Mouse (Mus musculus): ENCODE measurements around the gene Plekha6. TPM values are rescaled to one million over a fixed set of nuclear protein-coding genes. Genes with fewer than 3 reads are reported as not detected.

The Plekha6 gene
- total RNA-seq, 1 experiment: 3.5 TPM

DNA sequence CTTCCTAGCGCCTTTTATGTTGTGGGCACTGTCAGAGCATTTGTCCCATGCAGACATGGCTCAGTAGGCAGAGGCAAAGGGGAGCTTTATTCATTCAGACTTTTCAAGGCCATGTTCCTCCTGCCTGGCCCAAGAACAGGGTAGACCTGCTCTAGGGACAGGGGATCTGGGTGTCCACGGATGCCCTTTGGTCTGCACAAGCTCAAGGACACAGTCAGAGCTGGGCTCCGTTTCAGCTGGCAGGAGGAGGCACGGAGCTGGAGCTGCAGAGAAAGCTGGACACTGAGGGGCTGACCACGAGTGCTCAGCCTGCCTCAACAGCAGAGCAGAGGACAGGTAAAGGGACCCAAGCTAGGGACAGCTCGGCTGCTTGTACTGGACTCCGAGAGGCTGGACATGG lies 46.8 kb downstream of the Plekha6 start:
- in situ Hi-C loops (cut with MboI; ENCODE audit: low sequenced_read_pairs in 2 of 2, unreplicated experiment in 2 of 2): no loop called here
- Histone ChIP-seq H3K9me3 (ENCODE audit: control insufficient read depth, insufficient read depth, low read depth, low read length) (no peaks in the 10 kb centered on the region), H3K4me1 (ENCODE audit: control insufficient read depth in 2 of 2, insufficient read depth in 2 of 2, low read length in 2 of 2, poor library complexity in 1 of 2) (peaks cover 6 to 16% of the 10 kb centered on the region in 2 experiments; a peak in 2 of 4 replicates), H3K27ac (ENCODE audit: insufficient read depth, low read depth, low read length, poor library complexity, severe bottlenecking) (no peak overlapping the region), H3K9ac (ENCODE audit: insufficient read depth, low read depth, low read length, poor library complexity, severe bottlenecking) (no peak overlapping the region), H3K36me3 (ENCODE audit: control insufficient read depth, insufficient read depth, low read length, poor library complexity, severe bottlenecking) (no peaks in the 10 kb centered on the region), H3K4me3 (ENCODE audit: insufficient read depth in 1 of 2, low read depth in 1 of 2, low read length in 2 of 2, poor library complexity in 1 of 2, severe bottlenecking in 1 of 2) (no peak overlapping the region)
- no peak for TF ChIP-seq ZC3H11A (IDR thresholded peaks at IDR 0.05; ENCODE audit: borderline replicate concordance, low read depth, low read length)
- no peak for DNase-seq (ENCODE audit: low read depth, low spot score)

DNA sequence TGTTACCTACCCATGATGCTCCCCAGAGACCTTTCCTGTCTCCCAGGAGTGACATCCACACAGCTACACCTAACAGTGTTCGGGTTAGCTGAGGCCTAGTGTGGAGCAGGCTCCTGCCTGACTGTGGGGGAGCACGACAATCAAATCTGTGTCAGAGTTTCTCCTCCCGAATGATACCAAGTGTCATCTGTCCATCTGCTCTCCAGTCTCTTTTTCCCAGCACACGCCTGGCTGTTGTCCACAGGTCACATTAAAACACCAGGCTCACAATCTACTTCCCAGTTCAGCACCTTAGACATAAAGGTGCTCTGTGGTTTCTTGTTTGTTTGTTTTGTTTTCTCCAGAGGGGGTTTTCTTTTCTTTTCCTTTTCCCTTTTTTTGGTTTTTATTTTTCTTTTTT lies 48.3 kb downstream of the Plekha6 start:
- Histone ChIP-seq H3K9ac (ENCODE audit: insufficient read depth, low read depth, low read length, poor library complexity, severe bottlenecking) (no peak overlapping the region), H3K27ac (ENCODE audit: insufficient read depth, low read depth, low read length, poor library complexity, severe bottlenecking) (no peak overlapping the region), H3K4me3 (ENCODE audit: insufficient read depth in 1 of 2, low read depth in 1 of 2, low read length in 2 of 2, poor library complexity in 1 of 2, severe bottlenecking in 1 of 2) (no peak overlapping the region), H3K4me1 (ENCODE audit: control insufficient read depth in 2 of 2, insufficient read depth in 2 of 2, low read length in 2 of 2, poor library complexity in 1 of 2) (peaks cover 6 to 16% of the 10 kb centered on the region in 2 experiments; a peak in 2 of 4 replicates), H3K36me3 (ENCODE audit: control insufficient read depth, insufficient read depth, low read length, poor library complexity, severe bottlenecking) (no peaks in the 10 kb centered on the region), H3K9me3 (ENCODE audit: control insufficient read depth, insufficient read depth, low read depth, low read length) (no peaks in the 10 kb centered on the region)
- DNase-seq (ENCODE audit: low read depth, low spot score): no peak
- TF ChIP-seq MAFK (IDR thresholded peaks at IDR 0.05; ENCODE audit: insufficient read depth, low read depth, low read length) (no peak), CHD2 (IDR thresholded peaks at IDR 0.05; ENCODE audit: low read depth, low read length) (no peak), ZC3H11A (IDR thresholded peaks at IDR 0.05; ENCODE audit: borderline replicate concordance, low read depth, low read length) (no peak), HCFC1 (IDR thresholded peaks at IDR 0.05; ENCODE audit: borderline replicate concordance, insufficient read depth, low read length) (no peak), ZNF384 (IDR thresholded peaks at IDR 0.05; ENCODE audit: low read depth, low read length) (no peak)
- in situ Hi-C loops (cut with MboI; ENCODE audit: low sequenced_read_pairs in 2 of 2, unreplicated experiment in 2 of 2): no loop called here

DNA sequence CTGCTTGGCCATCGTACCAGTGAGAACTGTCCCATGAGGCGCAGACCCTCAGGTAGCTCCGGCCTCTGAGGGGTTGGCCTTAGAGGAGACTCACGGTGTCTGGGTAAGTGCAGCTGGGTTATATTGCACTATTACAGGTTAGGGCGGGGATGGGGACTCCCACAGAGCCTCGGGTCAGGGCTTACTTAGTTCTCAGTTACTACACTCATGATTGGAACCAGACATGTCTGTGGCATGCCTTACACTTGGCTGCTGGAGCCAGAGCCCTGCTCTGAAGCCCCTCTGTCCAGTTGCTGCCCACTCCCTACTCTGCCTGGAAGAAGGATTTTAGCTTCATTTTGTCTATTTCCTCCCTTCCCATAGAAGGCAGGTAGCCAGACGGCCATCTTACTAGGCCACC lies 49.1 kb downstream of the Plekha6 start:
- in situ Hi-C loops (cut with MboI; ENCODE audit: low sequenced_read_pairs in 2 of 2, unreplicated experiment in 2 of 2): no loop called here
- Histone ChIP-seq H3K4me1 (ENCODE audit: control insufficient read depth in 2 of 2, insufficient read depth in 2 of 2, low read length in 2 of 2, poor library complexity in 1 of 2) (peaks cover 3 to 16% of the 10 kb centered on the region in 2 experiments; a peak in 2 of 4 replicates), H3K27ac (ENCODE audit: insufficient read depth, low read depth, low read length, poor library complexity, severe bottlenecking) (no peak overlapping the region), H3K4me3 (ENCODE audit: insufficient read depth in 1 of 2, low read depth in 1 of 2, low read length in 2 of 2, poor library complexity in 1 of 2, severe bottlenecking in 1 of 2) (no peak overlapping the region), H3K9ac (ENCODE audit: insufficient read depth, low read depth, low read length, poor library complexity, severe bottlenecking) (no peak overlapping the region), H3K36me3 (ENCODE audit: control insufficient read depth, insufficient read depth, low read length, poor library complexity, severe bottlenecking) (no peaks in the 10 kb centered on the region), H3K9me3 (ENCODE audit: control insufficient read depth, insufficient read depth, low read depth, low read length) (no peaks in the 10 kb centered on the region)
- no peak for TF ChIP-seq ZC3H11A (IDR thresholded peaks at IDR 0.05; ENCODE audit: borderline replicate concordance, low read depth, low read length)
- no peak for TF ChIP-seq HCFC1 (IDR thresholded peaks at IDR 0.05; ENCODE audit: borderline replicate concordance, insufficient read depth, low read length)
- no peak for TF ChIP-seq ZNF384 (IDR thresholded peaks at IDR 0.05; ENCODE audit: low read depth, low read length)
- no peak for TF ChIP-seq CHD2 (IDR thresholded peaks at IDR 0.05; ENCODE audit: low read depth, low read length)
- TF ChIP-seq MAFK (IDR thresholded peaks at IDR 0.05; ENCODE audit: insufficient read depth, low read depth, low read length): no peak
- no peak for DNase-seq (ENCODE audit: low read depth, low spot score)

DNA sequence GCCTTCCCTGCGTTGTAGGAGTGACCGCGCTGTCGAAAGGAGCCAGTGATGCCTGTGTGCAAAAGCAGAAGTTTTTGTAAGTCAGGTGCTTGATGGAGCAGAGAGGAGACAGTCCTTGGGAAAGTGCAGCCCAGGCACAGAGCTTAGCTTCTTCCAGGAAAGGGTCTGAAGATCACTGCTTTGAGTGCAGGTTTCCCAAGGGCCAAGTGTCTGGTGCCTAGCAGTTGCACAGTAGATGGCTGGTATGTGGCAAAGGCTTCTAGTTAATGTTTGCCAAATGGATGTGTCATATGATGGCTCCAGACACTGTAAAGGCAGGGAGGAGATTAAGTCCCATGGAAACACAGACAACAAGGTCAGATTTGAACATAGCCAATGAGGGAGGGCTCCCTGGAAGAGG lies 49.9 kb downstream of the Plekha6 start:
- no peak overlapping the region for H3K27ac ChIP-seq (ENCODE audit: insufficient read depth, low read depth, low read length, poor library complexity, severe bottlenecking)
- no peak overlapping the region for H3K4me3 ChIP-seq (ENCODE audit: insufficient read depth in 1 of 2, low read depth in 1 of 2, low read length in 2 of 2, poor library complexity in 1 of 2, severe bottlenecking in 1 of 2)
- TF ChIP-seq ZC3H11A (IDR thresholded peaks at IDR 0.05; ENCODE audit: borderline replicate concordance, low read depth, low read length) (no peak), CHD2 (IDR thresholded peaks at IDR 0.05; ENCODE audit: low read depth, low read length) (no peak), ZNF384 (IDR thresholded peaks at IDR 0.05; ENCODE audit: low read depth, low read length) (no peak), HCFC1 (IDR thresholded peaks at IDR 0.05; ENCODE audit: borderline replicate concordance, insufficient read depth, low read length) (no peak), MAFK (IDR thresholded peaks at IDR 0.05; ENCODE audit: insufficient read depth, low read depth, low read length) (no peak)
- H3K36me3 ChIP-seq (ENCODE audit: control insufficient read depth, insufficient read depth, low read length, poor library complexity, severe bottlenecking): no peaks in the 10 kb centered on the region
- in situ Hi-C loops (cut with MboI; ENCODE audit: low sequenced_read_pairs in 2 of 2, unreplicated experiment in 2 of 2): no loop called here
- DNase-seq (ENCODE audit: low read depth, low spot score): no peak
- no peaks in the 10 kb centered on the region for H3K9me3 ChIP-seq (ENCODE audit: control insufficient read depth, insufficient read depth, low read depth, low read length)
- H3K4me1 ChIP-seq (ENCODE audit: control insufficient read depth in 2 of 2, insufficient read depth in 2 of 2, low read length in 2 of 2, poor library complexity in 1 of 2): peaks cover 3 to 16% of the 10 kb centered on the region in 2 experiments; a peak in 2 of 4 replicates
- H3K9ac ChIP-seq (ENCODE audit: insufficient read depth, low read depth, low read length, poor library complexity, severe bottlenecking): no peak overlapping the region

DNA sequence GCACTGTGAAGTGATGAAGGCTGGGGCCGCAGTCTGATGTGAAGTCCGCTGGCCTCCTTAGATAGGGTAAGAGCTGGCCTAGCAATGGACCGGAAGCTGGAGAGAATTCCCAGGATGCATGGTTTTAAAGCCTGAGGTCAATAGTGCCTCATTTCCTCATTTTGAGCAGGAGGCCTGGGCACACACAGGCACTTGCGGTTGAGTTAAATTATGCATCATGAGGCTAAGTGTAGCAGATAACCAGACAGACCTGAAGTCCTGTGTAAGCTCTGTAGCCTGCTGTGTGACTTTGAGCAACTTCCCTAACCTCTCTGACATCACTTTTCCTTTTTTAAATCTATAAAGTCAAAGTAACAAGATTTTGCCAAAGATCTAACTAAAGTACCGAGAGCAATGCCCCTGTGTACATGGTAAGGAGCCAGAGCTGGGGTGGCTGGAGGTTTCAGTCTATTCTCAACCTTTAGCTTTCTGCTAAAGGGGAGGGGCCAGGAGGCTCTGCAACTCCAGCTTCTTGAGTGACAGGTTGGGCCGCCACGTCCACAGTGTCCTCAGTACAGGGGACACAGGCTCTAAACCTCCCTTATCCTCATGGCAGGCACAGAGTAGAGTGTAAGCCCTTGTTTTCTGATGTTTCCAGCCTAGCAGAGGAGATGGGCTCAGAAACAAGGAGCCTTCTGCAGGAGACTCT lies 50.8 kb downstream of the Plekha6 start:
- Histone ChIP-seq H3K9ac (ENCODE audit: insufficient read depth, low read depth, low read length, poor library complexity, severe bottlenecking) (no peak overlapping the region), H3K4me3 (ENCODE audit: insufficient read depth in 1 of 2, low read depth in 1 of 2, low read length in 2 of 2, poor library complexity in 1 of 2, severe bottlenecking in 1 of 2) (no peak overlapping the region), H3K4me1 (ENCODE audit: control insufficient read depth in 2 of 2, insufficient read depth in 2 of 2, low read length in 2 of 2, poor library complexity in 1 of 2) (peaks cover 2 to 12% of the 10 kb centered on the region in 2 experiments; a peak in 2 of 4 replicates), H3K27ac (ENCODE audit: insufficient read depth, low read depth, low read length, poor library complexity, severe bottlenecking) (no peak overlapping the region), H3K36me3 (ENCODE audit: control insufficient read depth, insufficient read depth, low read length, poor library complexity, severe bottlenecking) (no peaks in the 10 kb centered on the region), H3K9me3 (ENCODE audit: control insufficient read depth, insufficient read depth, low read depth, low read length) (no peaks in the 10 kb centered on the region)
- no peak for DNase-seq (ENCODE audit: low read depth, low spot score)
- in situ Hi-C loops (cut with MboI; ENCODE audit: low sequenced_read_pairs in 2 of 2, unreplicated experiment in 2 of 2): no loop called here
- TF ChIP-seq ZNF384 (IDR thresholded peaks at IDR 0.05; ENCODE audit: low read depth, low read length) (no peak), HCFC1 (IDR thresholded peaks at IDR 0.05; ENCODE audit: borderline replicate concordance, insufficient read depth, low read length) (no peak), MAFK (IDR thresholded peaks at IDR 0.05; ENCODE audit: insufficient read depth, low read depth, low read length) (no peak), CHD2 (IDR thresholded peaks at IDR 0.05; ENCODE audit: low read depth, low read length) (no peak), ZC3H11A (IDR thresholded peaks at IDR 0.05; ENCODE audit: borderline replicate concordance, low read depth, low read length) (no peak)

All from ES-E14 (cell line).